ENCODE assay signal across 8 mouse cellular contexts in genomic region chr9:20794108-20794806, GRCm38 (mm10). TPM values are rescaled to one million over a fixed set of nuclear protein-coding genes. Genes with fewer than 3 reads are reported as not detected.
DNase-seq lines count a peak whose midpoint lies in the region; ATAC-seq and TF ChIP-seq lines count a peak whose summit lies in the region.

No protein-coding gene starts in this region.

- 32% methylated on average over 7 of the region's 7 CpGs for WGBS in forebrain, embryonic 15.5 days
- 16% methylated on average over 7 of the region's 7 CpGs for WGBS in lung, adult 2 months

- ATAC-seq in forebrain, embryonic 15.5 days (replicated peaks): peak; percentile 82
- no peak for ATAC-seq in inflammation-experienced regulatory T-cells, adult 6 months

- H3K4me3 ChIP-seq in forebrain, embryonic 15.5 days: no peak overlapping the region
- no peak overlapping the region for H3K4me3 ChIP-seq in lung, adult 2 months (replicated peaks; ENCODE audit: extremely low read depth, low read depth, low read length)

- no peaks in the 10 kb centered on the region for H3K9me3 ChIP-seq in forebrain, embryonic 15.5 days

- H3K36me3 ChIP-seq in forebrain, embryonic 15.5 days: no peaks in the 10 kb centered on the region

- DNase-seq in urinary bladder, postnatal 14 days (ENCODE audit: low spot score): peak; percentile 45
- DNase-seq in urinary bladder, postnatal 10 days (ENCODE audit: low spot score): no peak
- DNase-seq in heart, postnatal 14 days: peak; percentile 53 to 55
- peak; percentile 54 for DNase-seq in kidney, postnatal 14 days
- DNase-seq in lung, adult 2 months: peak; percentile 8
- peak; percentile 62 to 66 for DNase-seq in right cerebral cortex, postnatal 36 days (ENCODE audit: low spot score in 2 of 2)

- no peak for TF ChIP-seq POLR2A in lung, adult 2 months (IDR thresholded peaks at IDR 0.05; ENCODE audit: borderline replicate concordance, extremely low read depth, low read depth, low read length)

- H3K4me2 ChIP-seq in forebrain, embryonic 15.5 days (replicated peaks): no peak overlapping the region

- no peak for TF ChIP-seq CTCF in lung, adult 2 months (IDR thresholded peaks at IDR 0.05; ENCODE audit: insufficient read depth, low read length)

- no peak overlapping the region for H3K27ac ChIP-seq in forebrain, embryonic 15.5 days (replicated peaks)

- intact Hi-C loops in heart, postnatal 14 days (cut with DNase I): no loop called here

- no peaks in the 10 kb centered on the region for H3K27me3 ChIP-seq in forebrain, embryonic 15.5 days

- no peak overlapping the region for H3K9ac ChIP-seq in forebrain, embryonic 15.5 days (replicated peaks)

- no peaks in the 10 kb centered on the region for H3K4me1 ChIP-seq in forebrain, embryonic 15.5 days
- H3K4me1 ChIP-seq in lung, adult 2 months (ENCODE audit: control insufficient read depth, insufficient read depth, low read length): no peaks in the 10 kb centered on the region

RNA-seq across cellular contexts. Expression of gene Col5a3, which starts 20.6 kb away (rescaled TPM):
- polyA plus RNA-seq in forebrain, embryonic 15.5 days (2015; fragmentation: Nextera tagmentation; extraction: Ambion mirVana): 0.23 and 0.45 TPM in 2 replicates
- 10 to 100 TPM; 31.8 to 33.2 TPM for total RNA-seq in heart, postnatal 14 days (2021)
- 4.0 and 4.6 TPM in 2 replicates for polyA plus RNA-seq in lung, adult 2 months (2012; rRNA removed)
- polyA plus RNA-seq in inflammation-experienced regulatory T-cells, adult 6 months (2017; shearing (Covaris generic)): not detected

RNA-seq across cellular contexts. Expression of gene Rdh8, which starts 24.0 kb away (rescaled TPM):
- not detected in 2 replicates for polyA plus RNA-seq in forebrain, embryonic 15.5 days (2015; fragmentation: Nextera tagmentation; extraction: Ambion mirVana)
- total RNA-seq in heart, postnatal 14 days (2021): not detected
- polyA plus RNA-seq in lung, adult 2 months (2012; rRNA removed): not detected in 2 replicates
- not detected for polyA plus RNA-seq in inflammation-experienced regulatory T-cells, adult 6 months (2017; shearing (Covaris generic))

RNA-seq across cellular contexts. Expression of gene Olfm2, which starts 48.1 kb away (rescaled TPM):
- 121 and 123 TPM in 2 replicates for polyA plus RNA-seq in forebrain, embryonic 15.5 days (2015; fragmentation: Nextera tagmentation; extraction: Ambion mirVana)
- total RNA-seq in heart, postnatal 14 days (2021): under 1 TPM; 0.29 to 0.41 TPM
- polyA plus RNA-seq in lung, adult 2 months (2012; rRNA removed): 14.2 and 15.2 TPM in 2 replicates
- polyA plus RNA-seq in inflammation-experienced regulatory T-cells, adult 6 months (2017; shearing (Covaris generic)): under 1 TPM in 1 of 3 experiments, not detected in 2; 0.90 TPM
